7 mouse cellular contexts compared by ENCODE assay signal in genomic region chr4:152010091-152010706, GRCm38 (mm10). TPM values are rescaled to one million over a fixed set of nuclear protein-coding genes. Genes with fewer than 3 reads are reported as not detected.
A peak's percentile ranks its signal among the peaks of the same experiment; 100 is the strongest.
DNase-seq lines count a peak whose midpoint lies in the region; ATAC-seq and TF ChIP-seq lines count a peak whose summit lies in the region.

No protein-coding gene starts in this region.

- TF ChIP-seq CTCF in ES-Bruce4 (IDR thresholded peaks at IDR 0.05; ENCODE audit: low read depth, low read length), result no peak

- 2% methylated on average over 10 of the region's 10 CpGs for WGBS in embryonic facial prominence, embryonic 11.5 days
- WGBS in heart, embryonic 14.5 days, result 1% methylated on average over 10 of the region's 10 CpGs

- H3K4me1 ChIP-seq in ES-Bruce4 (ENCODE audit: control insufficient read depth, insufficient read depth, low read length), result no peaks in the 10 kb centered on the region
- peaks cover 4% of the 10 kb centered on the region for H3K4me1 ChIP-seq in embryonic facial prominence, embryonic 11.5 days (ENCODE audit: control insufficient read depth, insufficient read depth, low read length)
- H3K4me1 ChIP-seq in heart, embryonic 14.5 days (ENCODE audit: control insufficient read depth in 2 of 2, insufficient read depth in 2 of 2, low read length in 2 of 2), result peaks cover 37 to 57% of the 10 kb centered on the region in 2 experiments

- H3K27me3 ChIP-seq in ES-Bruce4 (ENCODE audit: control insufficient read depth, insufficient read depth, low read length, poor library complexity, severe bottlenecking), result no peaks in the 10 kb centered on the region
- no peaks in the 10 kb centered on the region; the same call in 1 of the 2 replicates for H3K27me3 ChIP-seq in embryonic facial prominence, embryonic 11.5 days (ENCODE audit: control insufficient read depth, insufficient read depth, low read length)
- H3K27me3 ChIP-seq in heart, embryonic 14.5 days (ENCODE audit: control insufficient read depth, insufficient read depth, low read length), result no peaks in the 10 kb centered on the region

- H3K9me3 ChIP-seq in ES-Bruce4 (replicated peaks; ENCODE audit: control insufficient read depth, insufficient read depth, low read length, poor library complexity, severe bottlenecking), result no peaks in the 10 kb centered on the region
- H3K9me3 ChIP-seq in embryonic facial prominence, embryonic 11.5 days (replicated peaks; ENCODE audit: control insufficient read depth, low read length), result no peaks in the 10 kb centered on the region
- no peaks in the 10 kb centered on the region for H3K9me3 ChIP-seq in heart, embryonic 14.5 days (ENCODE audit: control insufficient read depth, low read length)

- peak overlapping the region; percentile 69 for H3K9ac ChIP-seq in ES-Bruce4 (ENCODE audit: low read depth, poor library complexity, severe bottlenecking)
- peak overlapping the region; percentile 46 for H3K9ac ChIP-seq in embryonic facial prominence, embryonic 11.5 days (replicated peaks; ENCODE audit: low read length)
- peak overlapping the region; percentile 91 for H3K9ac ChIP-seq in heart, embryonic 14.5 days (ENCODE audit: low read length)

- no peak for TF ChIP-seq EP300 in ES-Bruce4 (IDR thresholded peaks at IDR 0.05; ENCODE audit: insufficient read depth, low read depth, low read length)

- peaks cover 25% of the 10 kb centered on the region for H3K36me3 ChIP-seq in ES-Bruce4 (ENCODE audit: control insufficient read depth, insufficient read depth, low read length, poor library complexity, severe bottlenecking)
- H3K36me3 ChIP-seq in embryonic facial prominence, embryonic 11.5 days (replicated peaks; ENCODE audit: control insufficient read depth, insufficient read depth, low read depth, low read length), result no peaks in the 10 kb centered on the region
- peaks cover 33% of the 10 kb centered on the region for H3K36me3 ChIP-seq in heart, embryonic 14.5 days (ENCODE audit: control insufficient read depth, insufficient read depth, low read length)

- peak overlapping the region; percentile 100 for H3K4me2 ChIP-seq in embryonic facial prominence, embryonic 11.5 days (ENCODE audit: low read depth, low read length)
- peak overlapping the region; percentile 78 for H3K4me2 ChIP-seq in heart, embryonic 14.5 days (ENCODE audit: low read length)

- ATAC-seq in embryonic facial prominence, embryonic 11.5 days (replicated peaks; ENCODE audit: insufficient number of reproducible peaks, low FRiP score, low TSS enrichment, low read depth), result peak; percentile 5; the same call in 1 of the 2 replicates
- ATAC-seq in heart, embryonic 14.5 days (ENCODE audit: insufficient number of reproducible peaks, insufficient read depth, low FRiP score, low read depth), result peak; percentile 8; the same call in 1 of the 2 replicates
- peak; percentile 37 for ATAC-seq in megakaryocyte progenitor cell, adult 5-6 weeks (replicated peaks; ENCODE audit: poor library complexity)

- no peak for TF ChIP-seq POLR2A in ES-Bruce4 (IDR thresholded peaks at IDR 0.05; ENCODE audit: insufficient read depth, low read length)

- H3K27ac ChIP-seq in ES-Bruce4 (ENCODE audit: insufficient read depth, low read length), result no peak overlapping the region
- no peak overlapping the region for H3K27ac ChIP-seq in embryonic facial prominence, embryonic 11.5 days (replicated peaks; ENCODE audit: low read depth, low read length)
- H3K27ac ChIP-seq in heart, embryonic 14.5 days (replicated peaks in 1 of 2; ENCODE audit: control insufficient read depth in 1 of 2, insufficient read depth in 1 of 2, low read depth in 2 of 2, low read length in 2 of 2), result peak overlapping the region; percentile 96

- peak overlapping the region; percentile 93 for H3K4me3 ChIP-seq in ES-Bruce4 (ENCODE audit: low read depth, low read length)
- peak overlapping the region; percentile 73 for H3K4me3 ChIP-seq in embryonic facial prominence, embryonic 11.5 days (ENCODE audit: low read depth, low read length)
- H3K4me3 ChIP-seq in heart, embryonic 14.5 days (ENCODE audit: control insufficient read depth in 1 of 2, insufficient read depth in 1 of 2, low read depth in 1 of 2, low read length in 2 of 2), result peak overlapping the region; percentile 69 to 91

- peak; percentile 58 for DNase-seq in A20 (ENCODE audit: low read depth, low spot score)
- DNase-seq in embryonic facial prominence, embryonic 11.5 days (ENCODE audit: low spot score), result no peak
- DNase-seq in kidney, postnatal 14 days, result peak; percentile 51
- peak; percentile 60 to 81 for DNase-seq in urinary bladder, postnatal 36 days (ENCODE audit: low spot score in 2 of 2)

RNA-seq across cellular contexts. Expression of gene Klhl21, which starts 1.6 kb away (rescaled TPM):
- polyA plus RNA-seq in ES-Bruce4 (2011; ENCODE audit: insufficient read depth, insufficient read length, low read depth, missing spikeins), result 24.0 and 24.4 TPM in 2 replicates
- polyA plus RNA-seq in embryonic facial prominence, embryonic 11.5 days (2014; fragmentation: Nextera tagmentation; extraction: Ambion mirVana), result 3.2 TPM in 2 replicates
- polyA plus RNA-seq in heart, embryonic 14.5 days (2014; fragmentation: Nextera tagmentation; extraction: Ambion mirVana), result 17.8 and 19.3 TPM in 2 replicates
- total RNA-seq in megakaryocyte progenitor cell, adult 5-6 weeks (2015), result 3.4 and 3.6 TPM in 2 replicates
- total RNA-seq in megakaryocyte progenitor cell, adult 5-6 weeks (2017), result 6.6 and 7.9 TPM in 2 replicates

RNA-seq across cellular contexts. Expression of gene Phf13, which starts 14.1 kb away (rescaled TPM):
- 49.7 and 52.1 TPM in 2 replicates for polyA plus RNA-seq in ES-Bruce4 (2011; ENCODE audit: insufficient read depth, insufficient read length, low read depth, missing spikeins)
- polyA plus RNA-seq in embryonic facial prominence, embryonic 11.5 days (2014; fragmentation: Nextera tagmentation; extraction: Ambion mirVana), result 23.1 and 25.8 TPM in 2 replicates
- polyA plus RNA-seq in heart, embryonic 14.5 days (2014; fragmentation: Nextera tagmentation; extraction: Ambion mirVana), result 14.6 and 14.8 TPM in 2 replicates
- total RNA-seq in megakaryocyte progenitor cell, adult 5-6 weeks (2015), result 2.8 and 4.6 TPM in 2 replicates
- total RNA-seq in megakaryocyte progenitor cell, adult 5-6 weeks (2017), result 1.0 and 2.7 TPM in 2 replicates

RNA-seq across cellular contexts. Expression of gene Zbtb48, which starts 17.3 kb away (rescaled TPM):
- 13.4 and 13.5 TPM in 2 replicates for polyA plus RNA-seq in ES-Bruce4 (2011; ENCODE audit: insufficient read depth, insufficient read length, low read depth, missing spikeins)
- 21.1 and 21.5 TPM in 2 replicates for polyA plus RNA-seq in embryonic facial prominence, embryonic 11.5 days (2014; fragmentation: Nextera tagmentation; extraction: Ambion mirVana)
- 11.5 and 15.8 TPM in 2 replicates for polyA plus RNA-seq in heart, embryonic 14.5 days (2014; fragmentation: Nextera tagmentation; extraction: Ambion mirVana)
- total RNA-seq in megakaryocyte progenitor cell, adult 5-6 weeks (2015), result 7.4 and 10.3 TPM in 2 replicates
- total RNA-seq in megakaryocyte progenitor cell, adult 5-6 weeks (2017), result 4.8 and 6.6 TPM in 2 replicates

RNA-seq across cellular contexts. Expression of gene Thap3, which starts 21.4 kb away (rescaled TPM):
- polyA plus RNA-seq in ES-Bruce4 (2011; ENCODE audit: insufficient read depth, insufficient read length, low read depth, missing spikeins), result 20.0 and 20.7 TPM in 2 replicates
- polyA plus RNA-seq in embryonic facial prominence, embryonic 11.5 days (2014; fragmentation: Nextera tagmentation; extraction: Ambion mirVana), result 22.2 and 22.4 TPM in 2 replicates
- polyA plus RNA-seq in heart, embryonic 14.5 days (2014; fragmentation: Nextera tagmentation; extraction: Ambion mirVana), result 24.0 and 26.5 TPM in 2 replicates
- 7.2 and 8.0 TPM in 2 replicates for total RNA-seq in megakaryocyte progenitor cell, adult 5-6 weeks (2015)
- 6.1 and 6.4 TPM in 2 replicates for total RNA-seq in megakaryocyte progenitor cell, adult 5-6 weeks (2017)

RNA-seq across cellular contexts. Expression of gene Tas1r1, which starts 28.2 kb away (rescaled TPM):
- polyA plus RNA-seq in ES-Bruce4 (2011; ENCODE audit: insufficient read depth, insufficient read length, low read depth, missing spikeins), result 0.38 and 0.55 TPM in 2 replicates
- polyA plus RNA-seq in embryonic facial prominence, embryonic 11.5 days (2014; fragmentation: Nextera tagmentation; extraction: Ambion mirVana), result 0.25 and 0.55 TPM in 2 replicates
- 0.09 and 0.20 TPM in 2 replicates for polyA plus RNA-seq in heart, embryonic 14.5 days (2014; fragmentation: Nextera tagmentation; extraction: Ambion mirVana)
- 0.71 and 0.91 TPM in 2 replicates for total RNA-seq in megakaryocyte progenitor cell, adult 5-6 weeks (2015)
- total RNA-seq in megakaryocyte progenitor cell, adult 5-6 weeks (2017), result 1.2 and 3.2 TPM in 2 replicates

Comparison
In these comparisons a context has a peak if more than half of its experiments do, and no peak if none do; other contexts are left out.
1. H3K27ac ChIP-seq: peak in heart, embryonic 14.5 days (2 of 2); none in ES-Bruce4 (single experiment) and embryonic facial prominence, embryonic 11.5 days (single experiment).
2. Peak in every context shown above with its lines, with median percentiles within 50 percentile points of each other: H3K4me3 ChIP-seq, H3K9ac ChIP-seq and ATAC-seq.